ENCODE assay signal across 10 mouse cellular contexts in genomic region chr11:84914673-84915072, GRCm38 (mm10). TPM values are rescaled to one million over a fixed set of nuclear protein-coding genes. Genes with fewer than 3 reads are reported as not detected.
A peak's percentile ranks its signal among the peaks of the same experiment; 100 is the strongest.
DNase-seq lines count a peak whose midpoint lies in the region; ATAC-seq and TF ChIP-seq lines count a peak whose summit lies in the region.
"Had no signal": no experiment of that assay in that cellular context is flagged by ENCODE, and none has a peak within 500 bp of the region (broad histone marks: within the 10 kb centered on the region; RNA-seq: fewer than 3 reads in every experiment).

No protein-coding gene starts in this region.

- TF ChIP-seq CTCF in brain, embryonic 14.5 days (IDR thresholded peaks at IDR 0.05; ENCODE audit: borderline replicate concordance, extremely low read depth, insufficient read depth, insufficient read length): peak; percentile 5; the same call in 1 of the 2 replicates

- peaks cover 44% of the 10 kb centered on the region for H3K36me3 ChIP-seq in heart, embryonic 10.5 days
- H3K36me3 ChIP-seq in liver, embryonic 15.5 days (replicated peaks): peaks cover 40% of the 10 kb centered on the region

- no peak for ATAC-seq in liver, embryonic 15.5 days (ENCODE audit: insufficient read depth)

- intact Hi-C loops in heart, postnatal 14 days (cut with DNase I): no loop called here

- H3K27ac ChIP-seq in heart, embryonic 10.5 days: no peak overlapping the region
- no peak overlapping the region for H3K27ac ChIP-seq in liver, embryonic 15.5 days (replicated peaks)

- H3K4me3 ChIP-seq in heart, embryonic 10.5 days: 0 out of 2 replicates have a peak overlapping the region, but pooled peaks have one; percentile 3
- H3K4me3 ChIP-seq in liver, embryonic 15.5 days (replicated peaks): peak overlapping the region; percentile 83

- DNase-seq in heart, embryonic 10.5 days (ENCODE audit: low spot score): no peak
- DNase-seq in heart, postnatal 14 days: no peak
- peak; percentile 51 for DNase-seq in A20 (ENCODE audit: low read depth, low spot score)
- DNase-seq in brain, embryonic 14.5 days (ENCODE audit: low read depth): no peak
- no peak for DNase-seq in spleen, postnatal 10 days (ENCODE audit: low spot score in 2 of 2)
- no peak for DNase-seq in spleen, postnatal 14 days (ENCODE audit: low spot score in 2 of 2)
- no peak for DNase-seq in gastrocnemius, postnatal 4 days (ENCODE audit: low spot score in 2 of 2)
- DNase-seq: kidney, postnatal 25 days had no signal

- no peak overlapping the region for H3K9ac ChIP-seq in liver, embryonic 15.5 days

- H3K9me3 ChIP-seq in heart, embryonic 10.5 days: no peaks in the 10 kb centered on the region
- H3K9me3 ChIP-seq in liver, embryonic 15.5 days (replicated peaks): no peaks in the 10 kb centered on the region

- WGBS in heart, embryonic 10.5 days: 77% methylated on average over 5 of the region's 5 CpGs
- WGBS in liver, embryonic 15.5 days (ENCODE audit: insufficient replicate concordance): 69% methylated on average over 5 of the region's 5 CpGs

- H3K27me3 ChIP-seq in heart, embryonic 10.5 days (ENCODE audit: insufficient read depth, poor library complexity, severe bottlenecking): no peaks in the 10 kb centered on the region
- no peaks in the 10 kb centered on the region for H3K27me3 ChIP-seq in liver, embryonic 15.5 days

- H3K4me1 ChIP-seq in heart, embryonic 10.5 days: peaks cover 20% of the 10 kb centered on the region
- peaks cover 42% of the 10 kb centered on the region for H3K4me1 ChIP-seq in liver, embryonic 15.5 days (replicated peaks)

- no peak for TF ChIP-seq POLR2A in brain, embryonic 14.5 days (IDR thresholded peaks at IDR 0.05; ENCODE audit: borderline replicate concordance, extremely low read depth, insufficient read depth, insufficient read length, poor library complexity, severe bottlenecking)

- H3K4me2 ChIP-seq in liver, embryonic 15.5 days: peak overlapping the region; percentile 78

RNA-seq across cellular contexts. Expression of gene Znhit3, which starts 1.5 kb away (rescaled TPM):
- polyA plus RNA-seq in heart, embryonic 10.5 days (2016; fragmentation: Nextera tagmentation; extraction: Ambion mirVana): 55.1 and 78.2 TPM in 2 replicates
- total RNA-seq in heart, postnatal 14 days (2021): 1 to 10 TPM; 8.5 to 8.6 TPM
- polyA plus RNA-seq in brain, embryonic 14.5 days (2012; rRNA removed): 34.9 and 44.9 TPM in 2 replicates
- polyA plus RNA-seq in liver, embryonic 15.5 days (2015; fragmentation: Nextera tagmentation; extraction: Ambion mirVana): 33.3 and 34.8 TPM in 2 replicates
- 10 to 100 TPM; 12.2 to 14.7 TPM for total RNA-seq in gastrocnemius, postnatal 4 days (2021)

RNA-seq across cellular contexts. Expression of gene Pigw, which starts 34.6 kb away (rescaled TPM):
- 2.7 and 2.8 TPM in 2 replicates for polyA plus RNA-seq in heart, embryonic 10.5 days (2016; fragmentation: Nextera tagmentation; extraction: Ambion mirVana)
- total RNA-seq in heart, postnatal 14 days (2021): 1 to 10 TPM; 5.3 to 6.0 TPM
- 5.3 and 6.2 TPM in 2 replicates for polyA plus RNA-seq in brain, embryonic 14.5 days (2012; rRNA removed)
- 1.2 and 1.6 TPM in 2 replicates for polyA plus RNA-seq in liver, embryonic 15.5 days (2015; fragmentation: Nextera tagmentation; extraction: Ambion mirVana)
- 1 to 10 TPM; 5.6 to 6.4 TPM for total RNA-seq in gastrocnemius, postnatal 4 days (2021)

RNA-seq across cellular contexts. Expression of gene Myo19, which starts 34.7 kb away (rescaled TPM):
- 10.1 and 10.6 TPM in 2 replicates for polyA plus RNA-seq in heart, embryonic 10.5 days (2016; fragmentation: Nextera tagmentation; extraction: Ambion mirVana)
- total RNA-seq in heart, postnatal 14 days (2021): 10 to 100 TPM; 10.6 to 10.7 TPM
- polyA plus RNA-seq in brain, embryonic 14.5 days (2012; rRNA removed): 20.8 and 24.1 TPM in 2 replicates
- polyA plus RNA-seq in liver, embryonic 15.5 days (2015; fragmentation: Nextera tagmentation; extraction: Ambion mirVana): 3.4 and 3.8 TPM in 2 replicates
- total RNA-seq in gastrocnemius, postnatal 4 days (2021): 1 to 10 TPM; 7.7 to 7.8 TPM

RNA-seq across cellular contexts. Expression of gene Car4, which starts 42.9 kb away (rescaled TPM):
- polyA plus RNA-seq in heart, embryonic 10.5 days (2016; fragmentation: Nextera tagmentation; extraction: Ambion mirVana): 24.1 and 38.2 TPM in 2 replicates
- total RNA-seq in heart, postnatal 14 days (2021): 10 to 100 TPM; 63.6 to 82.3 TPM
- polyA plus RNA-seq in brain, embryonic 14.5 days (2012; rRNA removed): 1.9 and 2.0 TPM in 2 replicates
- polyA plus RNA-seq in liver, embryonic 15.5 days (2015; fragmentation: Nextera tagmentation; extraction: Ambion mirVana): 0.16 and 0.50 TPM in 2 replicates
- 1 to 10 TPM; 6.7 to 8.7 TPM for total RNA-seq in gastrocnemius, postnatal 4 days (2021)
- total RNA-seq: common myeloid progenitor, adult 5-6 weeks had no signal

RNA-seq across cellular contexts. Expression of gene Ggnbp2, which starts 44.1 kb away (rescaled TPM):
- 50.5 and 61.9 TPM in 2 replicates for polyA plus RNA-seq in heart, embryonic 10.5 days (2016; fragmentation: Nextera tagmentation; extraction: Ambion mirVana)
- total RNA-seq in heart, postnatal 14 days (2021): 10 to 100 TPM; 49.6 to 55.7 TPM
- 93.4 and 93.8 TPM in 2 replicates for polyA plus RNA-seq in brain, embryonic 14.5 days (2012; rRNA removed)
- polyA plus RNA-seq in liver, embryonic 15.5 days (2015; fragmentation: Nextera tagmentation; extraction: Ambion mirVana): 55.4 and 56.1 TPM in 2 replicates
- total RNA-seq in gastrocnemius, postnatal 4 days (2021): 10 to 100 TPM; 57.5 to 63.0 TPM
